Mouse (Mus musculus): ENCODE results near the gene Ucma. TPM values are rescaled to one million over a fixed set of nuclear protein-coding genes. Genes with fewer than 3 reads are reported as not detected.

Ucma gene
- polyA plus RNA-seq, 1 experiment from 2014 or later = not detected

GRCm38 (mm10) chr2:4950986-4951385 is 24.9 kb upstream of the Ucma start:
- Histone ChIP-seq H3K4me2 (ENCODE audit: low read length) (no peak overlapping the region), H3K4me1 (replicated peaks; ENCODE audit: insufficient read depth, low read length) (no peaks in the 10 kb centered on the region), H3K36me3 (ENCODE audit: insufficient read depth, low read length) (no peaks in the 10 kb centered on the region), H3K27ac (no peak overlapping the region), H3K9me3 (replicated peaks; ENCODE audit: low read length) (no peaks in the 10 kb centered on the region; the same call in 1 of the 2 replicates), H3K4me3 (replicated peaks; ENCODE audit: low read depth, low read length) (no peak overlapping the region), H3K9ac (ENCODE audit: low read depth, low read length) (no peak overlapping the region), H3K27me3 (ENCODE audit: insufficient read depth, low read length) (no peaks in the 10 kb centered on the region)
- no peak for TF ChIP-seq CTCF (IDR thresholded peaks at IDR 0.05; ENCODE audit: low read depth)
- ATAC-seq (replicated peaks; ENCODE audit: low FRiP score, low read depth) (no peak), DNase-seq (ENCODE audit: low spot score) (no peak)
- WGBS = 92% methylated on average over 2 of the region's 2 CpGs

GRCm38 (mm10) chr2:4954216-4954760 is 21.6 kb upstream of the Ucma start:
- Histone ChIP-seq H3K27ac (no peak overlapping the region), H3K4me1 (replicated peaks; ENCODE audit: insufficient read depth, low read length) (no peaks in the 10 kb centered on the region), H3K4me2 (ENCODE audit: low read length) (no peak overlapping the region), H3K9me3 (replicated peaks; ENCODE audit: low read length) (no peaks in the 10 kb centered on the region; the same call in 1 of the 2 replicates), H3K36me3 (ENCODE audit: insufficient read depth, low read length) (no peaks in the 10 kb centered on the region), H3K9ac (ENCODE audit: low read depth, low read length) (no peak overlapping the region), H3K4me3 (replicated peaks; ENCODE audit: low read depth, low read length) (no peak overlapping the region), H3K27me3 (ENCODE audit: insufficient read depth, low read length) (no peaks in the 10 kb centered on the region)
- TF ChIP-seq CTCF (IDR thresholded peaks at IDR 0.05; ENCODE audit: low read depth) = no peak
- WGBS = 63% methylated on average over 6 of the region's 6 CpGs
- DNase-seq (ENCODE audit: low spot score) = no peak
- no peak for ATAC-seq (replicated peaks; ENCODE audit: low FRiP score, low read depth)

DNA sequence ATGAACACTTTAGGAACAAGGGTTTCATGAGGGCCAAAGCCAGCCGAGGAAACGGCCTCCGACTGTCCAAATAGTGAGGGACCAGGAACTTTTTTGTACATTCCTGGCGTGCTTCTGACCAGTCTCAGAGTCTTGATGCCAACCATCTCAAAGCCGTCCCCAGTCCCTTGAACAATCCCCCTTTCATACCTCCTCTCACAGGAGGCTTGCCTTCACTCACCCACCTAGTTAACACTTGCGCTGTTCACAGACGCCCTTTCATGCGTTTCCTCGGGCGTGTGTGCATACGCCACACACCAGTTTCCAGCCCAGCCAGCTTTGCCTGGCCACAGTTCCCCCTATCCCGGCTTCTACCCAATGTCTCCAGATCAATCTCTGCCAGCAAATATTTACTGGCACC is 17.9 kb upstream of the Ucma start:
- no peak for ATAC-seq (replicated peaks; ENCODE audit: low FRiP score, low read depth)
- H3K27ac ChIP-seq = no peak overlapping the region

DNA sequence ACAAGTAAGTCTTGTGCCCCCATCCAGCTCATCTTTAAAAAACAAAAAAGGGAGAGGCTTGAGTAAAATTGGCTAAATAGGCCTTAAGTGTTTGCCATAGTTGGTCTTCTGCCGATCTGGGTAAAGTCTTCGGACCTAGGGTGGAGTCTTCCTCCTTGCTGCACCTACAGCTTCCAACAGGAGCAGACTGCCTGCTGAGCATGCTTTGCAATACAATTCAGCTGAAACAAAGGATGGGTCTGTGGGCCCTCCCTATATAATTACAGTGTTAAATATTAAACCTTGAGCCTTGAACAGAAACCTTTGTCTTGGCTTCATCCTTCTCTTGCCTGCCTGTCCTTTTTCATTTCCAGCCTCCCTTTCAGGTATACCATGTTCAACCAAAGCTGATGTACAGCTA is 8.1 kb upstream of the Ucma start:
- Histone ChIP-seq H3K4me3 (replicated peaks; ENCODE audit: low read depth, low read length) (no peak overlapping the region), H3K27me3 (ENCODE audit: insufficient read depth, low read length) (no peaks in the 10 kb centered on the region), H3K4me2 (ENCODE audit: low read length) (no peak overlapping the region), H3K9ac (ENCODE audit: low read depth, low read length) (no peak overlapping the region), H3K4me1 (replicated peaks; ENCODE audit: insufficient read depth, low read length) (no peaks in the 10 kb centered on the region), H3K36me3 (ENCODE audit: insufficient read depth, low read length) (no peaks in the 10 kb centered on the region), H3K9me3 (replicated peaks; ENCODE audit: low read length) (no peaks in the 10 kb centered on the region), H3K27ac (no peak overlapping the region)
- ATAC-seq (replicated peaks; ENCODE audit: low FRiP score, low read depth) (no peak), DNase-seq (ENCODE audit: low spot score) (no peak)
- no peak for TF ChIP-seq CTCF (IDR thresholded peaks at IDR 0.05; ENCODE audit: low read depth)
- WGBS = 97% methylated on average over 2 of the region's 2 CpGs

More for the DNA sequence above, 17.9 kb upstream of the Ucma start:
- Histone ChIP-seq H3K9ac (ENCODE audit: low read depth, low read length) (no peak overlapping the region), H3K9me3 (replicated peaks; ENCODE audit: low read length) (no peaks in the 10 kb centered on the region), H3K4me3 (replicated peaks; ENCODE audit: low read depth, low read length) (no peak overlapping the region), H3K27me3 (ENCODE audit: insufficient read depth, low read length) (no peaks in the 10 kb centered on the region), H3K4me2 (ENCODE audit: low read length) (no peak overlapping the region), H3K36me3 (ENCODE audit: insufficient read depth, low read length) (no peaks in the 10 kb centered on the region), H3K4me1 (replicated peaks; ENCODE audit: insufficient read depth, low read length) (no peaks in the 10 kb centered on the region)
- DNase-seq (ENCODE audit: low spot score) = no peak
- no peak for TF ChIP-seq CTCF (IDR thresholded peaks at IDR 0.05; ENCODE audit: low read depth)
- 77% methylated on average over 12 of the region's 12 CpGs for WGBS

DNA sequence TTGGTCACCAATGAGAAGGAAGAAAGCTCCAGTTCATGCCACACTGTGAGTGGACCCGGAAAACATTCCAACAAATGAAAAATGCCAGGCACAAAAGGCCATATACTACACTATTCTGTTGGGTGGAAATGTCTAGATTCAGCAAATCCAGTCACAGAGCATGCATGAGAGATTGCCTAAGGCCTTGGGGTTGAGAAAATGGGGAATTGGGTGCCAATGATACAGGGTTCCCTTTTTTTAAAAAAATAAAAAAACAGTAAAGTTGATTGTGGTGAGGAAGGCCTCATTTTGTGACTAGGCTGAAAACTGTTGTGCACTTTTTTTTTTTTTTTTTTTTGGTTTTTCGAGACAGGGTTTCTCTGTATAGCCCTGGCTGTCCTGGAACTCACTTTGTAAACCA is 6.8 kb upstream of the Ucma start:
- Histone ChIP-seq H3K9me3 (replicated peaks; ENCODE audit: low read length) (no peaks in the 10 kb centered on the region), H3K27me3 (ENCODE audit: insufficient read depth, low read length) (no peaks in the 10 kb centered on the region), H3K27ac (no peak overlapping the region), H3K4me1 (replicated peaks; ENCODE audit: insufficient read depth, low read length) (no peaks in the 10 kb centered on the region), H3K4me3 (replicated peaks; ENCODE audit: low read depth, low read length) (no peak overlapping the region), H3K9ac (ENCODE audit: low read depth, low read length) (no peak overlapping the region), H3K4me2 (ENCODE audit: low read length) (no peak overlapping the region), H3K36me3 (ENCODE audit: insufficient read depth, low read length) (no peaks in the 10 kb centered on the region)
- no peak for TF ChIP-seq CTCF (IDR thresholded peaks at IDR 0.05; ENCODE audit: low read depth)
- DNase-seq (ENCODE audit: low spot score) = no peak
- no peak for ATAC-seq (replicated peaks; ENCODE audit: low FRiP score, low read depth)
- 69% methylated on average over 2 of the region's 2 CpGs for WGBS

- 30% methylated on average over 8 of the region's 8 CpGs for WGBS
- no peak overlapping the region for H3K4me3 ChIP-seq (replicated peaks; ENCODE audit: low read depth, low read length)
- DNase-seq (ENCODE audit: low spot score) (peak; percentile 14), ATAC-seq (replicated peaks; ENCODE audit: low FRiP score, low read depth) (no peak)
- H3K4me1 ChIP-seq (replicated peaks; ENCODE audit: insufficient read depth, low read length) = no peaks in the 10 kb centered on the region
- H3K27ac ChIP-seq = no peak overlapping the region
- no peaks in the 10 kb centered on the region for H3K36me3 ChIP-seq (ENCODE audit: insufficient read depth, low read length)
- H3K4me2 ChIP-seq (ENCODE audit: low read length) = no peak overlapping the region
- no peak for TF ChIP-seq CTCF (IDR thresholded peaks at IDR 0.05; ENCODE audit: low read depth)
- H3K9ac ChIP-seq (ENCODE audit: low read depth, low read length) = no peak overlapping the region
- no peaks in the 10 kb centered on the region for H3K27me3 ChIP-seq (ENCODE audit: insufficient read depth, low read length)
- no peaks in the 10 kb centered on the region for H3K9me3 ChIP-seq (replicated peaks; ENCODE audit: low read length)
Measured at GRCm38 (mm10) chr2:4978091-4978490, 2.2 kb downstream of the Ucma start.

DNA sequence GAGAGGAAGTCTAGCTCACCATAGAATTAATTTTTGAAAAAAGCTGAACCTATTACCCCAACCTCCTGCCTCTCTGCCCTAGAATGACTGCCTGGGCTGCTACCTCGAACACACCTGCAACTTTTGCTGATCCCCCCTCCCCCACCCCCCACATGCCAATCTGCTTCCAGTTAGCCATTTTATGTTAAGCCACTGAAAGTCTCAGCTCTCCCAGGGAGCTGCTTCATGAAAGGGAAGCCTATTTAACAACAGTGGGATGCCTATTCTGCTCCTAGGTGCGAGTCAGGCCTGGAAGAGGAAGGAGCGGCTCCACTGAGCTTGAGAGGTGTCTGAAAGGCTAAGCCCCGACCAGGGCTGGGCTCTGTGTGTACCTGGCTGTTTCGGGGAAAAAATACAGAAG is 8.1 kb downstream of the Ucma start:
- DNase-seq (ENCODE audit: low spot score) = no peak
- ATAC-seq (replicated peaks; ENCODE audit: low FRiP score, low read depth) = no peak
- 41% methylated on average over 5 of the region's 5 CpGs for WGBS
- no peak for TF ChIP-seq CTCF (IDR thresholded peaks at IDR 0.05; ENCODE audit: low read depth)
- H3K27me3 ChIP-seq (ENCODE audit: insufficient read depth, low read length) = no peaks in the 10 kb centered on the region
- no peaks in the 10 kb centered on the region for H3K4me1 ChIP-seq (replicated peaks; ENCODE audit: insufficient read depth, low read length)
- no peaks in the 10 kb centered on the region for H3K36me3 ChIP-seq (ENCODE audit: insufficient read depth, low read length)
- no peaks in the 10 kb centered on the region for H3K9me3 ChIP-seq (replicated peaks; ENCODE audit: low read length)
- H3K27ac ChIP-seq = no peak overlapping the region
- no peak overlapping the region for H3K4me2 ChIP-seq (ENCODE audit: low read length)
- no peak overlapping the region for H3K4me3 ChIP-seq (replicated peaks; ENCODE audit: low read depth, low read length)
- H3K9ac ChIP-seq (ENCODE audit: low read depth, low read length) = no peak overlapping the region

Measured in kidney, postnatal 0 days (tissue).